Mouse (Mus musculus): Measurements from ENCODE around the gene Gm37419.

DNA sequence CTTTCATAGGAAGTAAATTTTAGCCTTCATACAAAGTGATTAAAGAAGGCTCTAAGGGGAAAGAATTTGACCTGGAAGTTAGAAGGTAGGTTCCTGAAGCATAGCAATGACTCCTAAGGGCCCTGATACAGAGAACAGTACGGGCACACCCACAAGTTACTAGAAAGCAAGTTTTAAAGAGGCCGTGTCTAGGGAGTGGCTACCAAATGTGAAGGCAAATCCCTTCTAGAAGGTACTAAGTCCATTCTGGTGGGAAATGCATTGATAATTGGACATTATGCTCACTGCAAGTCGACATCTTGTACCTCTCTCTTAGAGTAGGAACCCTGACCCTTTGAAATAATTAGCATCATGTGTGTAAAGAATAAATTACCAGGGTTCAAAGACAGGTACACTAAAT is 48.1 kb downstream of the Gm37419 start:
- TF ChIP-seq EP300 (optimal IDR thresholded peaks at IDR 0.05): no peak
- TF ChIP-seq CTCF (IDR thresholded peaks at IDR 0.05; ENCODE audit: low read depth): no peak
